Mouse (Mus musculus) kidney, embryonic 15.5 days (tissue): Measurements from ENCODE around the gene Dennd2a. TPM values are rescaled to one million over a fixed set of nuclear protein-coding genes. Genes with fewer than 3 reads are reported as not detected.

ENCODE experiments used
- ATAC-seq: fragments of 200-750 bp; cut with Nextera tagmentation; replicated peaks from 2 replicates; pipeline ENCODE4 v1.8.0; 2017; ENCODE audit warnings: moderate TSS enrichment; ENCODE audit not compliant: low FRiP score
- H3K27ac ChIP-seq: fragments of 300-500 bp; sonication (generic); 2 replicates; pipeline ENCODE4 v1.5.1; 2015; ENCODE audit warnings: mild to moderate bottlenecking, inconsistent platforms
- H3K27me3 ChIP-seq: fragments of 300-500 bp; sonication (generic); 2 replicates; pipeline ENCODE4 v1.6.1; 2015; ENCODE audit warnings: inconsistent platforms
- H3K36me3 ChIP-seq: fragments of 300-500 bp; sonication (generic); 2 replicates; pipeline ENCODE4 v1.6.1; 2015; ENCODE audit warnings: inconsistent platforms
- H3K4me1 ChIP-seq: fragments of 300-500 bp; sonication (generic); 2 replicates; pipeline ENCODE4 v1.6.1; 2015; ENCODE audit warnings: inconsistent platforms
- H3K4me2 ChIP-seq: fragments of 300-500 bp; sonication (generic); 2 replicates; pipeline ENCODE4 v1.6.1; 2015; ENCODE audit warnings: moderate library complexity, mild to moderate bottlenecking, inconsistent platforms
- H3K4me3 ChIP-seq: fragments of 300-500 bp; sonication (generic); replicated peaks from 2 replicates; pipeline ENCODE4 v1.5.1; 2015; ENCODE audit warnings: mild to moderate bottlenecking, inconsistent platforms
- H3K9ac ChIP-seq: fragments of 300-500 bp; sonication (generic); 2 replicates; pipeline ENCODE4 v1.6.1; 2015; ENCODE audit warnings: mild to moderate bottlenecking, inconsistent platforms
- H3K9me3 ChIP-seq: fragments of 300-500 bp; sonication (generic); replicated peaks from 2 replicates; pipeline ENCODE4 v1.6.1; 2016; ENCODE audit warnings: inconsistent platforms
- WGBS: fragments of 180-500 bp; shearing (Covaris S2); methylation state at CpG from one replicate; pipeline ENCODE4 v1.1.7; 2015; ENCODE audit warnings: mixed read lengths; 5-methylcytosine and 5-hydroxymethylcytosine counted together
- polyA plus RNA-seq: library from polyadenylated mRNA; unstranded; fragments of >200 nt; fragmentation: Nextera tagmentation; extraction: Ambion mirVana; gene quantifications from 2 replicates; pipeline ENCODE4 v1.2.1, GENCODE M21; 2015

Gene Dennd2a
- polyA plus RNA-seq, 1 experiment from 2014 or later, result 24.0 TPM

DNA sequence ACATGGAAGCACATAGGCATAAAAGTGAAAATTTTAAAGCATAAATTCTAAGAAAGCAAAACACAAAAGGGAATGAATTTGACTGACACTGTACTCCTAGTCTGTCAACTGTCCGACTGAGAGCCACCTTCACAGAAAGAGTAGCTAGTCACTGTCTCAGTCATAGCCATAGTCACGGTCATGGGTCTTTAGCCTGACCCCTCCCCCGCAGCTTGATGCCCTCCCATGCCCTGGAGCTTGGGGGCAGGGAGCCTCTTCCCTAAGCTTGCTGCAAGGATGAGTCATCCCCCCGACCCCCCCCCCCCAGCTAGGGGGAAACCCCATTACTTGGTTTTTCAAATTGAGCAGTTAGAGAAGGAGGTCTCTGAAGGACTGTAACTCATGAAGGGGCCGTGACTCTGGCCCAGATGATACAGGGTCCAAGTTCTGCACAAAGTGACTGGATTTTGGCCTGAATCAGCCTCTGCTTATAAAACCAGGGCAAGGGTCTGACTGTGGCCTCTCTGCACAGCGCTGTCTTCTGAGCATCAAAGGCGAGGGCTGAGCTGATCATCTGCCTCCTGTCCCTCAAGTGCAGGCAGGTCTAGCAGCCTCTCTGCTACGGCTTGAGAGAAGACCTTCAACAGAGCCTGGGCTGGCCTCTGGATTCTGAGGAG is 5.6 kb downstream of the Dennd2a start:
- H3K4me1 ChIP-seq, result peaks cover 53% of the 10 kb centered on the region
- H3K4me3 ChIP-seq, result no peak overlapping the region
- 34% methylated on average over 8 of the region's 8 CpGs for WGBS
- H3K4me2 ChIP-seq, result no peak overlapping the region
- 0 out of 2 replicates have a peak overlapping the region, but pooled peaks have one; percentile 52 for H3K27ac ChIP-seq
- no peak for ATAC-seq
- H3K9ac ChIP-seq, result no peak overlapping the region
- no peaks in the 10 kb centered on the region for H3K27me3 ChIP-seq
- H3K9me3 ChIP-seq, result no peaks in the 10 kb centered on the region
- peaks cover 6% of the 10 kb centered on the region; the same call in 1 of the 2 replicates for H3K36me3 ChIP-seq

DNA sequence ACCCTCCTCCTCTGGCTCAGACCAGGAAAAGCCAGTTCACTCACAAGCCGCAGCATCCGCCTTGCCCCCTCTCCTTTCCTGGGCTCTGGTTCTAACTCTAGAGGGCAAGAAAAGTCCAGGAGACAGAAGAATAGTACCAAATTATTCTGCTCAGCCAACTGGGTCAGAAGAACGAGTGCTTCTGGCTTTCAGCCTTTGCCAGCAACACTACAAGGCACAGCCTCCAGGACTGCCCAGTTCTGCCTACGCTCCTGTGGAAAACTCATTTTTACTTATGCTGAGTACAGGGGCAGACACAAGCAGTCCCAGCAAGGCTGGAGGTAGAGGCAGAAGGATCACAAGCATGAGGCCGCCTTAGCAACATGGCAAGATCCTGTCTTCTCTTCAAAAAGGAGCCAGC is 9.6 kb downstream of the Dennd2a start:
- 75% methylated on average over 5 of the region's 5 CpGs for whole genome bisulfite sequencing
- H3K36me3 ChIP-seq, result no peaks in the 10 kb centered on the region

DNA sequence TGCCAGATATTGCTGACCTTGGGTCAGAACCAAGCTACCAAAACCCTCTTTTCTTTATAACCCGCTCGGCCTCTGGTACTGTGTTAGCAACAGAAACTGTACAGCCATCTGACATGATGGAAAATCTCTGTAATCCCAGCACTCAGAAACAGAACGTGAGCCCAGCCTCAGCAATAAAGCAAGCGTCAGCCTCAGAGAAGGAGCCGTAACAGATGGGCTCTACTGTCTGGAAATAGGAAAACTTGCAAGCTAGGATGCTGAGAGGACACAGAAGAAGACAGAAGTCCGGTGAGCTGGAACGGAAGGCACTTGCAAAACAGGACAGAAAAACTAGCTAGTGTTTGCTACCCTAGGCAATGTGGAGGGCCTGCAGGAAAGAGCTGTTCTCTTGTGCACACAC is 12.2 kb downstream of the Dennd2a start:
- ATAC-seq, result no peak
- no peak overlapping the region for H3K4me3 ChIP-seq
- 78% methylated on average over 7 of the region's 7 CpGs for WGBS

More for the DNA sequence above, 9.6 kb downstream of the Dennd2a start:
- H3K9me3 ChIP-seq, result no peaks in the 10 kb centered on the region
- no peak overlapping the region for H3K4me3 ChIP-seq
- H3K27me3 ChIP-seq, result no peaks in the 10 kb centered on the region
- peaks cover 62% of the 10 kb centered on the region for H3K4me1 ChIP-seq
- H3K4me2 ChIP-seq, result no peak overlapping the region
- no peak overlapping the region; the same call in 1 of the 2 replicates for H3K27ac ChIP-seq
- ATAC-seq, result no peak
- no peak overlapping the region for H3K9ac ChIP-seq

DNA sequence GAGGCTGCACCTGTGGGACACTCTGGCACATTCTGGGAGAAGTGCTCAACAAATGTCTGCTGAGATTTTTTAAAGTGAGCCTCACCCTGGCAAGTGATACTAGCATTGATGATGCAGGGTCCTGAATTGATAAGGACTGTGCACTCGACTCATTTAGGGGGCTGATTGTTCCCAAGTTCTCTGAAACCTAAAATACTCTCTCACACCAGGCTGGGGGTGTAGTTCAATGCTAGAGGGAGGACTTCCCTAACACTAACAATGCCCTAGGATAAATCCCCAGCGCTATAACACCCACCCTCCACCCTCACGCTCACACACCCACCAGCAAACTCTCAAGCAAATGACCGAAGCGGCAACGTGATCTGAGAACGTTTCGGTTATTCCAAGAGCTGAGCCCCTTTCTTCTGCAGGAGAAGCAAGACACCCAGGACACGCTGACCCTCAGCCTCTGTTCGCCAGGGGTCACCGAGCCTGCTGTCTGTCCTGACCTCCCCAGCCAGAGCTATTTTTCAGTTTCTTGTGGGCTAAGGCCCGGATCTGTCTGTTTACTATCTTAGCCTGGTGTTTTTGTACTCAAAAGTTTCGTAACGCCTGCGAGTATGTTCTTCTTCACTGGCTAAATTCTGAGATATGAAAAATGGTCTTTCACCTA is 13.8 kb downstream of the Dennd2a start:
- Histone ChIP-seq H3K4me1 (peaks cover 83% of the 10 kb centered on the region), H3K36me3 (no peaks in the 10 kb centered on the region), H3K9ac (no peak overlapping the region), H3K9me3 (no peaks in the 10 kb centered on the region), H3K4me2 (peak overlapping the region; percentile 15; the same call in 1 of the 2 replicates), H3K4me3 (no peak overlapping the region), H3K27ac (peak overlapping the region; percentile 87), H3K27me3 (no peaks in the 10 kb centered on the region)
- 27% methylated on average over 15 of the region's 15 CpGs for WGBS
- ATAC-seq, result no peak

More for the DNA sequence above, 12.2 kb downstream of the Dennd2a start:
- Histone ChIP-seq H3K4me2 (no peak overlapping the region), H3K27me3 (no peaks in the 10 kb centered on the region), H3K9me3 (no peaks in the 10 kb centered on the region), H3K27ac (peak overlapping the region; percentile 87), H3K9ac (no peak overlapping the region), H3K36me3 (no peaks in the 10 kb centered on the region), H3K4me1 (peaks cover 67% of the 10 kb centered on the region)

DNA sequence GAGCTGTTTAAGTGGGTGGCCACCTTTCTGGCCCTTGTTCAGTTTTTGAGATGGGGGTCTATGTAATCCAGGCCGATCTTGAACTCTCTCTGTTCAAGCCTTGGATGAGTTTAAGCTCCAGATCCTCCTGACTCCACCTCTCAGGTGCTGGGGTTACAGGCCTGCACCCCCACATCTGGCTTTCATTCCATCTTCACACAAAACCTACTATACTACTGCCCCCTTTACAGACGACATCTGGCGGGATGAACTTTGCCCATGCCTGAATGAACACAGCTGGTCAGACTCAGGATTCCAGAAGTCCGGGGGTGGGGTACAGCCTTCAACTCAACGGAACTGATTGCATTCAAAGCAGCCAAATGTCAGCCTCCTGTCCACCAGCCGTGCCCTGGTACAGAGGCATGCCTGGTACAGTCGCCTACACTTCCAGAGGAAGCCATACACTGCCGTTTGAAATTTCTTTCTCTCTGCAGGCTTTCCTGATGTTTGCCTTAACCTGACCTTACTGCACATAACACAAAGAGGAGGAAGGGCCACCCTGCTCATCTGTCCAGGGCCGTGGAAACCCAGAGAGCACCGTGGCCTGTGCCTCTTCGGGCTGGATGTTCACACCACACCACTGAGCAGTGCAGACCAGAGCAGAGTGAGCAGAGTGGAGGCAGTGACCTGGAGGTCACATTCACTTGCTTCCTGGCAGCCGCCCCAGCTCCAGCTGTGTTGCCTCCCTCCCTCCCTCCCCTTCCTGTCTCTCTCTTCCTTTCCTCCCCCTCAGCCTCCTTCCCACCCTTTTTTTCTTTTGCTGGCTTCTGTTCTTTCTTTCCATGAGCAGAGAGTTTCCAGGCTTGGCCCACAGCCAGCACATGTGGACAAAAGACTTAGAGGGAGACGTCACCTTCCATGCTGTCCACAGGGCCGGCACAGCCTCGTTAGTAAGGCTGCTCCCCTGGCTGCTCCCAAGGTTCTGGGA is 14.8 kb downstream of the Dennd2a start:
- Histone ChIP-seq H3K27ac (peak overlapping the region; percentile 87), H3K27me3 (no peaks in the 10 kb centered on the region), H3K9ac (no peak overlapping the region), H3K4me1 (peaks cover 88% of the 10 kb centered on the region), H3K4me2 (peak overlapping the region; percentile 45), H3K9me3 (no peaks in the 10 kb centered on the region), H3K36me3 (no peaks in the 10 kb centered on the region), H3K4me3 (no peak overlapping the region)
- 9% methylated on average over 15 of the region's 15 CpGs for WGBS
- ATAC-seq, result peak; percentile 89

DNA sequence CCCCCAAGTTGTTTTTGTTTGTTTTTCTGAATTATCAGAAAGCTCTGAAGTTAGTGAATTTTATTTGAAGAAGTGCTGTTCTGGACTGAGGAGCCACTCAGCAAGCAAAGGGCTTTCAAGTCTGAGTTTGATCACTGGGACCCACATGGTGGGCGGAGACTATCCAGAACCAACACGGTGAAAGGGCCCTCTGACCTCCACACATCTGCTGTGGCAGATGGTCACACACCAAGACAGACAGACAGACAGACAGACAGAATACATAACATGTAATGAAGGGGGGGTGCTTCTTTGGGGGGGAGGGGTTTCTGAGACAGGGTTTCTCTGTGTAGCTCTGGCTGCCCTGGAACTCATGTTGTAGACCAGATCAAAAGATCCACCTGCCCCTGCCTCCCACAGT is 17.1 kb downstream of the Dennd2a start:
- 50% methylated on average over 2 of the region's 2 CpGs for WGBS
- no peak for ATAC-seq
- H3K36me3 ChIP-seq, result no peaks in the 10 kb centered on the region
- H3K9ac ChIP-seq, result no peak overlapping the region
- no peaks in the 10 kb centered on the region for H3K9me3 ChIP-seq
- H3K27me3 ChIP-seq, result no peaks in the 10 kb centered on the region
- H3K4me2 ChIP-seq, result peak overlapping the region; percentile 42
- peak overlapping the region; percentile 87 for H3K27ac ChIP-seq
- no peak overlapping the region for H3K4me3 ChIP-seq
- H3K4me1 ChIP-seq, result peaks cover 69% of the 10 kb centered on the region

DNA sequence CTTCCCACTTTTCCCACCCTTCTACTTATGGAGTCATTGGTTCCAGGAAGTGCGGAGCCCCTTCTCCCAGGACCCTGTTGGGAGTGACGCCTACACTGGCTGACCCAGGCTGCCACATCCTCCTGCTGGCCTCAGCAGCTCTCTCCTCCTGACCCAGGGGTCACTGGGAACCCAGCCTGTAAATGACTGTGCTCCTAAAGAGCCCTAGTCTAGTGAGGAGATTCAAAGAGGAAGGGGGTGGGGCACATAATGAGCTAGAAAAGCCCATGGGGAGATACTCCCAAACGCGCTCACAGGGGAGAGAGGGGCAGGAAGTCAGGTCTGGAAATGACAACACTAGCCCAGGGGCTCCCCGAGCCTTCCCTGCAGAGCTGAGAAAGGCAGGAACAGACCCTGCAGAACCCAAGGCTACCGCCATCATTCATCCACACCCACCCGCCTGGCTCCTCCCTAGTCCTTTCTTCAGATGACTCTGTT is 17.9 kb downstream of the Dennd2a start:
- no peaks in the 10 kb centered on the region for H3K9me3 ChIP-seq
- H3K4me3 ChIP-seq, result no peak overlapping the region
- peak overlapping the region; percentile 42 for H3K4me2 ChIP-seq
- H3K27ac ChIP-seq, result peak overlapping the region; percentile 87
- no peak overlapping the region for H3K9ac ChIP-seq
- peak; percentile 48 for ATAC-seq
- no peaks in the 10 kb centered on the region for H3K27me3 ChIP-seq
- WGBS, result 6% methylated on average over 7 of the region's 7 CpGs
- no peaks in the 10 kb centered on the region for H3K36me3 ChIP-seq
- peaks cover 63% of the 10 kb centered on the region for H3K4me1 ChIP-seq

DNA sequence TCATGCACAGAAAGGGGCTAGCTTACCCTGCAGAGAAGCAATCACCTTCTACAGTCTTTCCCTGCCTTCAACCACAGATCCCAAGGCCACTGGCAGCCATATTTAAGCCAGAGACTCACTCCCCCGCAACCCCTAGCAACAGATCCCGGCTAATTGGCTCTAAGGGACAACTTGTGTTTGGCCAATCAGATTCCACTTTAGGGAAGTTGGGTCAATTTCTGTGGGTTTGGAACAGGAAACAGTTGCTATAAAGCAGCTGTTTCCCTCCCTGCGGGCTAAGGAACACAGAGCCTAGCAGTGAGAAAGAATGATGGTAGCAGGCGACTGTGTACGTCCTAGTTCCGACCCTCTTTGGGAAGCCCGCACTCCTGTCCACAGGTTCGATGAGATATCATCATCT is 19.4 kb downstream of the Dennd2a start:
- Histone ChIP-seq H3K27ac (peak overlapping the region; percentile 87), H3K9ac (no peak overlapping the region), H3K4me3 (no peak overlapping the region), H3K9me3 (no peaks in the 10 kb centered on the region), H3K36me3 (peaks cover 9% of the 10 kb centered on the region), H3K27me3 (no peaks in the 10 kb centered on the region), H3K4me1 (peaks cover 48% of the 10 kb centered on the region), H3K4me2 (no peak overlapping the region)
- WGBS, result 44% methylated on average over 8 of the region's 8 CpGs
- no peak for ATAC-seq

DNA sequence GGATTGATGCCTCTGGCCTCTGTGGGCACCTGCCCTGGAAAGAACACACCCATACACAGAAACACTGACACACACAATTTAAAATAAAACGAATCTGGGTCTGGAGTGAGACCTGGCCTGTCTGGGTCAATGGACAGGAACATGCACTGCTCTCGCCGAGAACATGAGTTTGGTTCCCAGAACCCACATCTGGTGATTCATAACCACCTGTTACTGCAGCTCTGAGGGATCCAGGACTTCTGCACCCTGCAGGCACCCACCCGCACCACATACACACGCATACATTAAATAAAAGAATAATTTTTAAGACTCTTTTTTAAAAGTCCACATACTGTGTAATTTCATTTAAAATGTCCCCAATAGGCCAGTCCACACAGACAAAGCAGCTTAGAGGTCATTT is 20.4 kb downstream of the Dennd2a start:
- Histone ChIP-seq H3K9ac (no peak overlapping the region), H3K27ac (no peak overlapping the region), H3K4me3 (no peak overlapping the region), H3K4me1 (peaks cover 39% of the 10 kb centered on the region), H3K9me3 (no peaks in the 10 kb centered on the region), H3K4me2 (no peak overlapping the region), H3K36me3 (peaks cover 9% of the 10 kb centered on the region), H3K27me3 (no peaks in the 10 kb centered on the region)
- 92% methylated on average over 5 of the region's 5 CpGs for WGBS
- no peak for ATAC-seq

DNA sequence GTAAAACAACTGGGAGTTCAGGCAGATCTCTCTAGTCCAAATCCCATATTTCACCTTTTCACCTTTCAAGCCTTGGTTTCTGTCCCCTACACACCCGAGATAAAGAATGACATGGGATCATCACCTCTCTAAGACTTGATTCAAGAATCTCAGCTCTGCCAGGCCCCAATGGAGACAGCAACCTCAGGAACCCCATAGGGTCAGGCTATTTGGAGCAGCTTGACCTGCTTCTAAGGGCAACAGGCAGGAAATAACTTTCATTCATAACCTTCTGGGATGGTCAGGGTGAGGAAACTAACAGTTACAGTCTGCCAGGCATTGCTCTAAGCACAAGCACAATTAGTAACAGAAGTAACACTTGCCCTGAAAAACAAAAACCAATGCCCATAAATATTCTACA is 21.0 kb downstream of the Dennd2a start:
- Histone ChIP-seq H3K9me3 (no peaks in the 10 kb centered on the region), H3K4me3 (no peak overlapping the region), H3K9ac (no peak overlapping the region), H3K4me1 (peaks cover 36% of the 10 kb centered on the region), H3K27me3 (no peaks in the 10 kb centered on the region), H3K36me3 (peaks cover 9% of the 10 kb centered on the region), H3K27ac (no peak overlapping the region), H3K4me2 (no peak overlapping the region)
- no peak for ATAC-seq
- 40% methylated on average over 1 of the region's 1 CpGs for WGBS

DNA sequence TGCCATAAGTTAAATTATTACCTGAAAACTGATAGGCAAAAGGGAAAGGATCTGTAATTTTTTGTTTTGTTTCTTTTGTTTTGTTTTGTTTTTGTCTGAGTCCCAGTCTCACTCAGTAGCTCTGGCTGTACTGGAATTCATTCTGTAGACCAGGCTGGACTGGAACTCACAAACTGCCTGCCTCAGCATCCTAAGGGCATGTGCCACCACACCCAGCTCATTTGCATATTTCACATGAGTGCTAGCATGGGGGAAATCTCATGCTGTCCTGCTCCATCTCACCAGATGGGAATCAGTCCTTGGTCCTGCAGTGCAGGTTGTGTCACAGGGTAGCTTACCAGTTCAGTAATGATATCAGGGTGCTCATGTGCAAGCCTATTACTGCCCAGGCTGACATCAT is 22.7 kb downstream of the Dennd2a start:
- no peak overlapping the region for H3K27ac ChIP-seq
- H3K4me1 ChIP-seq, result peaks cover 23% of the 10 kb centered on the region
- no peaks in the 10 kb centered on the region for H3K9me3 ChIP-seq
- no peak for ATAC-seq
- H3K36me3 ChIP-seq, result peaks cover 9% of the 10 kb centered on the region
- H3K27me3 ChIP-seq, result no peaks in the 10 kb centered on the region
- no peak overlapping the region for H3K9ac ChIP-seq
- no peak overlapping the region for H3K4me2 ChIP-seq
- no peak overlapping the region for H3K4me3 ChIP-seq
